Mouse (Mus musculus): ENCODE data around the gene Srcin1.

GRCm38 (mm10) chr11:97575075-97575474 lies 911 bp downstream of the Srcin1 start:
- TF ChIP-seq CTCF (IDR thresholded peaks at IDR 0.05; ENCODE audit: borderline replicate concordance, insufficient read depth, low read length) (no peak), POLR2A (IDR thresholded peaks at IDR 0.05; ENCODE audit: low read depth, low read length) (no peak)

All from embryonic fibroblast, embryonic 13.5 days (primary cell).